Mouse (Mus musculus) midbrain, embryonic 10.5 days (tissue): ENCODE measurements at regions not wholly inside any gene's neighbourhood (a gene's known extent, or its start where the extent isn't known, plus 50 kb on each side); places are given as distances from the start of the nearest gene placed in this dataset.

Experiments
- DNase-seq: peaks from one replicate; pipeline ENCODE4 v3.0.0-alpha.2; 2017; ENCODE audit warnings: low spot score
- H3K27ac ChIP-seq: fragments of 300-500 bp; sonication (generic); replicated peaks from 2 replicates; pipeline ENCODE4 v1.5.1; 2016; ENCODE audit warnings: mild to moderate bottlenecking
- H3K27me3 ChIP-seq: fragments of 300-500 bp; sonication (generic); 2 replicates; pipeline ENCODE4 v1.6.1; 2016; ENCODE audit warnings: low read depth, mild to moderate bottlenecking; ENCODE audit not compliant: poor library complexity, severe bottlenecking
- H3K36me3 ChIP-seq: fragments of 300-500 bp; sonication (generic); 2 replicates; pipeline ENCODE4 v1.6.1; 2016; ENCODE audit warnings: mild to moderate bottlenecking, moderate library complexity
- H3K4me1 ChIP-seq: fragments of 300-500 bp; sonication (generic); 2 replicates; pipeline ENCODE4 v1.6.1; 2016
- H3K4me3 ChIP-seq: fragments of 300-500 bp; sonication (generic); 2 replicates; pipeline ENCODE4 v1.5.1; 2016; ENCODE audit warnings: mild to moderate bottlenecking, moderate library complexity
- H3K9me3 ChIP-seq: fragments of 300-500 bp; sonication (generic); replicated peaks from 2 replicates; pipeline ENCODE4 v1.6.1; 2016; ENCODE audit warnings: mild to moderate bottlenecking
- WGBS: fragments of 180-500 bp; shearing (Covaris S2); methylation state at CpG from one replicate; pipeline ENCODE4 v1.1.7; 2016; 5-methylcytosine and 5-hydroxymethylcytosine counted together

GRCm38 (mm10) chr2:45229501-45229900 is 112.3 kb upstream of the Zeb2 start:
- DNase-seq = no peak

GRCm38 (mm10) chr2:45227276-45227944 is 110.2 kb upstream of the Zeb2 start:
- Histone ChIP-seq H3K4me1 (peaks cover 48% of the 10 kb centered on the region), H3K27ac (peak overlapping the region; percentile 90), H3K9me3 (no peaks in the 10 kb centered on the region), H3K4me3 (no peak overlapping the region), H3K36me3 (no peaks in the 10 kb centered on the region), H3K27me3 (no peaks in the 10 kb centered on the region)
- WGBS = 21% methylated on average over 14 of the region's 14 CpGs
- DNase-seq = peak; percentile 56

More at GRCm38 (mm10) chr2:45229501-45229900, 112.3 kb upstream of the Zeb2 start:
- Histone ChIP-seq H3K9me3 (no peaks in the 10 kb centered on the region), H3K36me3 (no peaks in the 10 kb centered on the region), H3K27ac (no peak overlapping the region; the same call in 1 of the 2 replicates), H3K4me1 (peaks cover 42% of the 10 kb centered on the region), H3K27me3 (no peaks in the 10 kb centered on the region), H3K4me3 (no peak overlapping the region)
- 77% methylated on average over 6 of the region's 6 CpGs for WGBS

GRCm38 (mm10) chr2:45226045-45226370 is 108.8 kb upstream of the Zeb2 start:
- Histone ChIP-seq H3K36me3 (no peaks in the 10 kb centered on the region), H3K4me3 (peak overlapping the region; percentile 14), H3K4me1 (peaks cover 54% of the 10 kb centered on the region), H3K9me3 (no peaks in the 10 kb centered on the region), H3K27ac (peak overlapping the region; percentile 90), H3K27me3 (no peaks in the 10 kb centered on the region)
- 39% methylated on average over 4 of the region's 4 CpGs for WGBS
- no peak for DNase-seq

- no peaks in the 10 kb centered on the region for H3K27me3 ChIP-seq
- H3K27ac ChIP-seq = peak overlapping the region; percentile 90
- WGBS = 15% methylated on average over 9 of the region's 9 CpGs
These were observed 108.3 kb upstream of the Zeb2 start for GRCm38 (mm10) chr2:45225364-45226044.

GRCm38 (mm10) chr2:45222213-45222612 is 105.0 kb upstream of the Zeb2 start:
- no peak for DNase-seq
- WGBS = 89% methylated on average over 13 of the region's 13 CpGs
- H3K4me3 ChIP-seq = no peak overlapping the region
- no peaks in the 10 kb centered on the region for H3K27me3 ChIP-seq
- H3K36me3 ChIP-seq = no peaks in the 10 kb centered on the region
- H3K27ac ChIP-seq = peak overlapping the region; percentile 39; the same call in 1 of the 2 replicates
- no peaks in the 10 kb centered on the region for H3K9me3 ChIP-seq
- peaks cover 39% of the 10 kb centered on the region for H3K4me1 ChIP-seq

More at GRCm38 (mm10) chr2:45225364-45226044, 108.3 kb upstream of the Zeb2 start:
- peak; percentile 74 for DNase-seq
- no peaks in the 10 kb centered on the region for H3K9me3 ChIP-seq
- H3K4me1 ChIP-seq = peaks cover 54% of the 10 kb centered on the region
- no peaks in the 10 kb centered on the region for H3K36me3 ChIP-seq
- H3K4me3 ChIP-seq = peak overlapping the region; percentile 14

GRCm38 (mm10) chr2:45219851-45220250 is 102.7 kb upstream of the Zeb2 start:
- DNase-seq = no peak
- WGBS = 63% methylated on average over 5 of the region's 5 CpGs
- H3K4me1 ChIP-seq = peaks cover 16% of the 10 kb centered on the region
- H3K27me3 ChIP-seq = no peaks in the 10 kb centered on the region
- H3K36me3 ChIP-seq = no peaks in the 10 kb centered on the region
- H3K27ac ChIP-seq = no peak overlapping the region
- H3K4me3 ChIP-seq = no peak overlapping the region
- H3K9me3 ChIP-seq = no peaks in the 10 kb centered on the region

- Histone ChIP-seq H3K36me3 (no peaks in the 10 kb centered on the region), H3K27me3 (no peaks in the 10 kb centered on the region), H3K27ac (no peak overlapping the region), H3K9me3 (no peaks in the 10 kb centered on the region), H3K4me3 (no peak overlapping the region), H3K4me1 (no peaks in the 10 kb centered on the region)
- WGBS = 85% methylated on average over 2 of the region's 2 CpGs
- no peak for DNase-seq
These were observed 95.6 kb upstream of the Zeb2 start for GRCm38 (mm10) chr2:45212833-45213232.

GRCm38 (mm10) chr2:45208526-45208925 is 91.3 kb upstream of the Zeb2 start:
- Histone ChIP-seq H3K9me3 (no peaks in the 10 kb centered on the region), H3K4me1 (peaks cover 21% of the 10 kb centered on the region), H3K4me3 (no peak overlapping the region), H3K36me3 (no peaks in the 10 kb centered on the region), H3K27me3 (no peaks in the 10 kb centered on the region), H3K27ac (no peak overlapping the region)
- 94% methylated on average over 6 of the region's 6 CpGs for WGBS
- no peak for DNase-seq

- H3K27me3 ChIP-seq = no peaks in the 10 kb centered on the region
- no peaks in the 10 kb centered on the region for H3K36me3 ChIP-seq
- DNase-seq = no peak
- peak overlapping the region; percentile 58 for H3K27ac ChIP-seq
- 53% methylated on average over 6 of the region's 6 CpGs for whole genome bisulfite sequencing
- no peaks in the 10 kb centered on the region for H3K9me3 ChIP-seq
- no peak overlapping the region for H3K4me3 ChIP-seq
- peaks cover 21% of the 10 kb centered on the region for H3K4me1 ChIP-seq
These were observed 88.6 kb upstream of the Zeb2 start for GRCm38 (mm10) chr2:45205756-45206155.

GRCm38 (mm10) chr2:45205211-45205610 is 88.0 kb upstream of the Zeb2 start:
- Histone ChIP-seq H3K4me1 (peaks cover 21% of the 10 kb centered on the region), H3K27me3 (no peaks in the 10 kb centered on the region), H3K36me3 (no peaks in the 10 kb centered on the region), H3K27ac (no peak overlapping the region; the same call in 1 of the 2 replicates), H3K9me3 (no peaks in the 10 kb centered on the region), H3K4me3 (no peak overlapping the region)
- DNase-seq = no peak
- 67% methylated on average over 3 of the region's 3 CpGs for WGBS

- no peak overlapping the region for H3K4me3 ChIP-seq
- H3K9me3 ChIP-seq = no peaks in the 10 kb centered on the region
- 84% methylated on average over 13 of the region's 13 CpGs for WGBS
- no peak overlapping the region; the same call in 1 of the 2 replicates for H3K27ac ChIP-seq
- no peaks in the 10 kb centered on the region for H3K27me3 ChIP-seq
- DNase-seq = no peak
- H3K4me1 ChIP-seq = peaks cover 7% of the 10 kb centered on the region
- no peaks in the 10 kb centered on the region for H3K36me3 ChIP-seq
These were observed 80.9 kb upstream of the Zeb2 start for GRCm38 (mm10) chr2:45197955-45198631.

GRCm38 (mm10) chr2:45197342-45197741 is 80.1 kb upstream of the Zeb2 start:
- no peaks in the 10 kb centered on the region for H3K27me3 ChIP-seq
- 86% methylated on average over 10 of the region's 10 CpGs for WGBS

GRCm38 (mm10) chr2:45196511-45196910 is 79.3 kb upstream of the Zeb2 start:
- Histone ChIP-seq H3K27me3 (no peaks in the 10 kb centered on the region), H3K4me3 (no peak overlapping the region), H3K4me1 (peaks cover 7% of the 10 kb centered on the region), H3K27ac (no peak overlapping the region), H3K36me3 (no peaks in the 10 kb centered on the region), H3K9me3 (no peaks in the 10 kb centered on the region)
- no peak for DNase-seq
- 91% methylated on average over 4 of the region's 4 CpGs for WGBS

More at GRCm38 (mm10) chr2:45197342-45197741, 80.1 kb upstream of the Zeb2 start:
- no peaks in the 10 kb centered on the region for H3K36me3 ChIP-seq
- H3K9me3 ChIP-seq = no peaks in the 10 kb centered on the region
- H3K4me1 ChIP-seq = peaks cover 7% of the 10 kb centered on the region
- no peak overlapping the region for H3K4me3 ChIP-seq
- no peak overlapping the region for H3K27ac ChIP-seq
- DNase-seq = no peak
